Mouse (Mus musculus) forebrain, embryonic 11.5 days (tissue): ENCODE measurements around the gene Tubd1. TPM values are rescaled to one million over a fixed set of nuclear protein-coding genes. Genes with fewer than 3 reads are reported as not detected.
A peak's percentile ranks its signal among the peaks of the same experiment; 100 is the strongest.

Source experiments
- microRNA counts: library from miRNA; unstranded; fragments of <30 nt; microRNA quantifications from one replicate; lab custom pipeline; 2015
- microRNA-seq: library from miRNA; unstranded; fragments of <30 nt; microRNA quantifications from one replicate; pipeline ENCODE4, GENCODE M21; 2016; ENCODE audit not compliant: insufficient number of aligned reads
- polyA plus RNA-seq: library from polyadenylated mRNA; unstranded; fragments of >200 nt; fragmentation: Nextera tagmentation; extraction: Ambion mirVana; gene quantifications from 2 replicates; pipeline ENCODE4 v1.2.1, GENCODE M21; 2014

Tubd1 gene
- polyA plus RNA-seq, 1 experiment from 2014 or later: 13.9 TPM

MicroRNA genes within 50 kb of the gene (microRNA counts, 519-probe panel; counts per million panel counts)
- microRNA mmu-miR-21 (lab: Ali Mortazavi, UCI): 5,199 counts per million, percentile 60 among the panel's probes with 10 or more counts

Small RNAs within 50 kb of the gene (microRNA-seq; reads per million reads assigned to microRNA genes)
- gene Mir21a: 9,078 reads per million, percentile 91 among the genes with 10 or more reads in this experiment

Other genes starting within 250 kb of the Tubd1 start
- gene Med13, start 187.4 kb upstream of the Tubd1 start, polyA plus RNA-seq: 15.5 and 16.4 TPM in 2 replicates
- 19.6 and 22.6 TPM in 2 replicates for gene Rnft1, start 60.3 kb upstream of the Tubd1 start, polyA plus RNA-seq
- 62.2 and 66.4 TPM in 2 replicates for gene Rps6kb1, start 186 bp upstream of the Tubd1 start, polyA plus RNA-seq
- 82.6 and 89.4 TPM in 2 replicates for gene Vmp1, start 138.8 kb downstream of the Tubd1 start, polyA plus RNA-seq
- 43.2 and 44.8 TPM in 2 replicates for gene Ptrh2, start 139.0 kb downstream of the Tubd1 start, polyA plus RNA-seq
- 170 and 176 TPM in 2 replicates for gene Cltc, start 212.6 kb downstream of the Tubd1 start, polyA plus RNA-seq